Mouse (Mus musculus) bone marrow macrophage, adult 2 months (primary cell): ENCODE results near the gene Elp6. TPM values are rescaled to one million over a fixed set of nuclear protein-coding genes. Genes with fewer than 3 reads are reported as not detected.

Experiments
- H3K27ac ChIP-seq: 2 replicates; pipeline ENCODE4 v1.5.1; 2012; ENCODE audit warnings: low read depth, low read length; ENCODE audit not compliant: insufficient read depth
- H3K4me1 ChIP-seq: 2 replicates; pipeline ENCODE4 v1.6.1; 2012; ENCODE audit warnings: low read length; ENCODE audit not compliant: control insufficient read depth, insufficient read depth
- H3K4me3 ChIP-seq: 2 replicates; pipeline ENCODE4 v1.5.1; 2012; ENCODE audit warnings: mild to moderate bottlenecking, low read length, moderate library complexity; ENCODE audit not compliant: insufficient read depth
- CTCF ChIP-seq: IDR thresholded peaks from 2 replicates; pipeline ENCODE4 v1.5.1; 2012; ENCODE audit warnings: low read depth, mild to moderate bottlenecking, low read length, moderate library complexity
- POLR2A ChIP-seq: IDR thresholded peaks from 2 replicates; pipeline ENCODE4 v1.6.1; 2012; ENCODE audit warnings: mild to moderate bottlenecking, low read depth, low read length, borderline replicate concordance
- polyA plus RNA-seq: library from polyadenylated mRNA; stranded (reverse); fragments of >200 nt; gene quantifications from 2 replicates; pipeline ENCODE4 v1.2.4, GENCODE M21; 2012; ENCODE audit not compliant: missing spikeins, insufficient read depth, insufficient read length

Elp6 gene
- polyA plus RNA-seq, 1 experiment = 3.8 TPM

GRCm38 (mm10) chr9:110358341-110358740 lies 53.4 kb downstream of the Elp6 start:
- TF ChIP-seq CTCF (no peak), POLR2A (no peak)
- H3K4me3 ChIP-seq = no peak overlapping the region
- H3K27ac ChIP-seq = no peak overlapping the region
- peaks cover 4% of the 10 kb centered on the region for H3K4me1 ChIP-seq

GRCm38 (mm10) chr9:110361299-110361698 lies 56.3 kb downstream of the Elp6 start:
- Histone ChIP-seq H3K4me1 (peaks cover 6% of the 10 kb centered on the region), H3K27ac (no peak overlapping the region), H3K4me3 (no peak overlapping the region)
- TF ChIP-seq POLR2A (no peak), CTCF (no peak)

GRCm38 (mm10) chr9:110362337-110362736 lies 57.4 kb downstream of the Elp6 start:
- no peak for TF ChIP-seq CTCF
- TF ChIP-seq POLR2A = no peak
- H3K4me1 ChIP-seq = peaks cover 9% of the 10 kb centered on the region
- H3K27ac ChIP-seq = no peak overlapping the region
- H3K4me3 ChIP-seq = no peak overlapping the region

- Histone ChIP-seq H3K27ac (no peak overlapping the region), H3K4me1 (peaks cover 7% of the 10 kb centered on the region), H3K4me3 (no peak overlapping the region)
- no peak for TF ChIP-seq POLR2A
- no peak for TF ChIP-seq CTCF
Measured at GRCm38 (mm10) chr9:110366746-110367145, 61.8 kb downstream of the Elp6 start.

GRCm38 (mm10) chr9:110369860-110370259 lies 64.9 kb downstream of the Elp6 start:
- TF ChIP-seq CTCF (no peak), POLR2A (no peak)
- no peak overlapping the region for H3K4me3 ChIP-seq
- no peak overlapping the region for H3K27ac ChIP-seq
- peaks cover 7% of the 10 kb centered on the region for H3K4me1 ChIP-seq

Other genes with a start within 250 kb of the Elp6 start
- gene Smarcc1, start 187.5 kb upstream of the Elp6 start, polyA plus RNA-seq = 29.7 and 31.9 TPM in 2 replicates
- 44.1 and 50.5 TPM in 2 replicates for gene Dhx30, start 187.3 kb upstream of the Elp6 start, polyA plus RNA-seq
- 0.19 TPM in 1 of 2 replicates, not detected in the other for gene Cspg5, start 61.4 kb upstream of the Elp6 start, polyA plus RNA-seq
- gene Scap, start 28.1 kb downstream of the Elp6 start, polyA plus RNA-seq = 19.5 and 25.0 TPM in 2 replicates
- 28.5 and 29.9 TPM in 2 replicates for gene Ptpn23, start 103.0 kb downstream of the Elp6 start, polyA plus RNA-seq
- gene Ngp, start 114.6 kb downstream of the Elp6 start, polyA plus RNA-seq = 4.7 and 5.3 TPM in 2 replicates
- gene Klhl18, start 171.5 kb downstream of the Elp6 start, polyA plus RNA-seq = 17.4 and 19.3 TPM in 2 replicates
- gene Kif9, start 171.8 kb downstream of the Elp6 start, polyA plus RNA-seq = 3.9 and 4.8 TPM in 2 replicates
- 63.3 and 71.5 TPM in 2 replicates for gene Setd2, start 227.4 kb downstream of the Elp6 start, polyA plus RNA-seq